Mouse (Mus musculus): ENCODE measurements around the gene 9230102O04Rik. TPM values are rescaled to one million over a fixed set of nuclear protein-coding genes. Genes with fewer than 3 reads are reported as not detected.

9230102O04Rik gene
- polyA plus RNA-seq, 1 experiment from 2014 or later, result 6.3 TPM

DNA sequence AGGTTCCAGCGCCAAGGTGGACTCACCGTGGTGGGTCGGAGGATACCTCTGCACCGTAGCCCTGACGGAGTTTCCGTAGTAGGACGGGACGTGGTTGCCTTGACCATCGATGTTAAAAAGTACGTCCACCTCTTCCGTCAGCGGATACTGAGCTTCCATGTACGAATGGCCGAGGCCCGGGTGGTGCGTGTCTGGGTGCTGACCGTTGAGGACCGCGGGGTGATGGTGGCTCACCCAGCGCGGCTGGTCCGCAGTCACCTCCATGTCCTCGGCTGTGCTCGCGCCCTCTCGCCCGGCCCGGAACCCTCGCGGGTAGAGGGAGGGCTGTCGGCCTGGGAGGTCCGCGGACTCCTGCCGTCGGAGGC, 12.0 kb downstream of the 9230102O04Rik start:
- H3K4me1 ChIP-seq (ENCODE audit: control insufficient read depth, insufficient read depth, low read length), result peaks cover 8% of the 10 kb centered on the region; the same call in 1 of the 2 replicates
- peak overlapping the region; percentile 72 for H3K9ac ChIP-seq (replicated peaks; ENCODE audit: low read length)
- ATAC-seq (ENCODE audit: low FRiP score, low TSS enrichment), result no peak
- 1% methylated on average over 35 of the region's 35 CpGs for WGBS
- peaks cover 81% of the 10 kb centered on the region for H3K27me3 ChIP-seq (ENCODE audit: control insufficient read depth, insufficient read depth, low read length)
- H3K4me3 ChIP-seq (replicated peaks; ENCODE audit: low read depth, low read length), result peak overlapping the region; percentile 45
- H3K36me3 ChIP-seq (ENCODE audit: control insufficient read depth, insufficient read depth, low read length), result 0 out of 2 replicates have a peak, but pooled peaks cover 9% of the 10 kb centered on the region
- peak overlapping the region; percentile 87 for H3K27ac ChIP-seq (replicated peaks; ENCODE audit: low read depth, low read length)
- DNase-seq, result peak; percentile 35
- no peaks in the 10 kb centered on the region for H3K9me3 ChIP-seq (ENCODE audit: control insufficient read depth, low read length)
- peak overlapping the region; percentile 65 for H3K4me2 ChIP-seq (ENCODE audit: low read length)

DNA sequence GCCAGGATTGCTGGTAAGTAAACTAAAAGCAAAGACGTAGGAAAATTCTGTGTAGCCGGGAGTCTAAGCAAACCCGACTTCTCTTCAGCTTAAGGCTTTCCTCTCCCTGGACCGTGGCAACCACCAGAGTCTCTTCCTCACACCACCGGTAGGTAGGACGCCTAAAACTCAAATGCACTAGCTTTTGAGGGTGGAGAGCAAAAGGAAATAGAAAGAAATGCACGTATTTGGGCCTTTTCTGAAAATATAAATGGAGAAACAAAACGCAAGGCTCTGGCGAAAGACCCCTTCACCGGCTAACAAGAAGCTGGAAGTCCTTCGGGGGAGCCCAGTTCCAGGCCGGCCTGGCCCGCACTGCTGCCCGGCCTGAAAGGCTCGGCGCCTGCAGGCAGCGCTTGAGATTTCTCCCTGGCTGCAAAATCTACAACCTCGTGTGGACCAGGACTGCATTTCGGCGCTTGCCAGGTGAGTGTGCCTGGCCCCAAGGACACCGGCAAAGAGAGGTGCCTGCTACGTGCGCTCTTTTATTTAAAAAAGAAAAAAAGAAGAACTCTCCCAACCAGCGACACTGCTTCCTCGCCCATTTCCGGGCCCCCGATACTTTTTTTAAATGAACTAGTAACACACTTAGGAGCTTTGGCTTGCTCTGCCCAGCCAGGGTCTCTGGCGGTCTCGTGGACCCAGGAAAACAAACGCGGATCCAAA, 12.6 kb downstream of the 9230102O04Rik start:
- ATAC-seq (ENCODE audit: low FRiP score, low TSS enrichment) (no peak), DNase-seq (peak; percentile 47)
- Histone ChIP-seq H3K4me2 (ENCODE audit: low read length) (peak overlapping the region; percentile 65), H3K4me3 (replicated peaks; ENCODE audit: low read depth, low read length) (peak overlapping the region; percentile 45), H3K9ac (replicated peaks; ENCODE audit: low read length) (peak overlapping the region; percentile 72), H3K36me3 (ENCODE audit: control insufficient read depth, insufficient read depth, low read length) (0 out of 2 replicates have a peak, but pooled peaks cover 9% of the 10 kb centered on the region), H3K27ac (replicated peaks; ENCODE audit: low read depth, low read length) (peak overlapping the region; percentile 87), H3K27me3 (ENCODE audit: control insufficient read depth, insufficient read depth, low read length) (peaks cover 81% of the 10 kb centered on the region), H3K9me3 (ENCODE audit: control insufficient read depth, low read length) (no peaks in the 10 kb centered on the region), H3K4me1 (ENCODE audit: control insufficient read depth, insufficient read depth, low read length) (peaks cover 8% of the 10 kb centered on the region; the same call in 1 of the 2 replicates)
- under 1% methylated on average over 31 of the region's 31 CpGs for WGBS

DNA sequence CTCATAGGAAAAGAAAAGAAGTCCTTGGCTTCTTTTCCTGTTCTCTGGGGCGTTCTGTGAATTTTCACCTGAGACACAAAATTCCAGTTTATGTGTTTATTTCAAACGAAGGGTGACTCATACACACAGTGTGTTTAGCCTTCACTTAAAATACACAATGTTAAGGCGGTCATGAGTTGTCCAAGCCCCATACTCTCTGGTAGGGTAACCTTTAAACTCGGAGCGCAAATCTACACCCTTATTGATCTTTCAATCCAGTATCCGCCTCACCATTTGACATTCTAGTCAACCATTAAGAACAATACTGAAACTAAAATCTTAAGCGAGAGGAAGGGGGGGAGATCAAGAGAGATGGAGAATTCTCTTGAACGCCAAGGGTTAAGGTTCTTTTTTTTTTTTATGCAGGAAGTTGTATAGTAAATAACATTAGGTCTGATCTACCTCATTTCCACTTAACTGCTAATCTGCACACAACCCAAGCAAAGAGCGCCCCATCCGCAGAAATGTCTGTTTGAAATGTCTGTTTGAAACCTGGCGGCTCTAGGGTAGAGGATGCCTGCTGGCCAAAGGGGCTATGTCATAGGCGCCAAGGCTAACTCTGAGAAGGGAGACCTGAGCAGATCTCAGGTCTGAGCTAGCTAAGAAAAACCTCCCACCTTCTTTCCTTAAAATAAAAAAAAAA, 13.5 kb downstream of the 9230102O04Rik start:
- H3K27ac ChIP-seq (replicated peaks; ENCODE audit: low read depth, low read length), result peak overlapping the region; percentile 87
- 5% methylated on average over 12 of the region's 12 CpGs for WGBS
- H3K36me3 ChIP-seq (ENCODE audit: control insufficient read depth, insufficient read depth, low read length), result 0 out of 2 replicates have a peak, but pooled peaks cover 9% of the 10 kb centered on the region
- H3K4me2 ChIP-seq (ENCODE audit: low read length), result peak overlapping the region; percentile 65
- ATAC-seq (ENCODE audit: low FRiP score, low TSS enrichment), result no peak
- peaks cover 83% of the 10 kb centered on the region for H3K27me3 ChIP-seq (ENCODE audit: control insufficient read depth, insufficient read depth, low read length)
- H3K4me3 ChIP-seq (replicated peaks; ENCODE audit: low read depth, low read length), result peak overlapping the region; percentile 45
- peak; percentile 39 for DNase-seq
- H3K4me1 ChIP-seq (ENCODE audit: control insufficient read depth, insufficient read depth, low read length), result peaks cover 1% of the 10 kb centered on the region; the same call in 1 of the 2 replicates
- H3K9ac ChIP-seq (replicated peaks; ENCODE audit: low read length), result peak overlapping the region; percentile 72
- no peaks in the 10 kb centered on the region for H3K9me3 ChIP-seq (ENCODE audit: control insufficient read depth, low read length)

DNA sequence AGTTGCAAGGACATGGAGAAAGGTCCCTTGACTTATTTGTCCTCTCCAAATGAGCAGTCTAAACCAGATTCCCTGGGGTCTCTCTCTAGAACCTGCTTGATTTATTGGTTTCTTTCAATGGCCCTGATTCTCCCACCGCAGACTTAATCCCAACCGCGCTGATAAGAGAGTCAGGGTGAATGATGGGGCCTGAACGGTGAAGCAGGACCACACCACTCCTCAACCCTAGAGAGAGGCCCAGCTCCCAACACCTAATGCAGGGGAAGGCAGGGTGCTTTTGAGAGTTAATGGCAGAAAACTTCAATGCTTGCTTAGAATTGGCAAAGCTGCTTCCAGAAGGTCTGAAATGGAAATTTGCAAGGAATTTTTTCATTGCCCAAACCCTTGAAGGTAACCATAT, 14.1 kb downstream of the 9230102O04Rik start:
- Histone ChIP-seq H3K4me1 (ENCODE audit: control insufficient read depth, insufficient read depth, low read length) (no peaks in the 10 kb centered on the region), H3K27me3 (ENCODE audit: control insufficient read depth, insufficient read depth, low read length) (peaks cover 79% of the 10 kb centered on the region), H3K4me2 (ENCODE audit: low read length) (peak overlapping the region; percentile 65), H3K36me3 (ENCODE audit: control insufficient read depth, insufficient read depth, low read length) (0 out of 2 replicates have a peak, but pooled peaks cover 9% of the 10 kb centered on the region), H3K4me3 (replicated peaks; ENCODE audit: low read depth, low read length) (peak overlapping the region; percentile 45), H3K27ac (replicated peaks; ENCODE audit: low read depth, low read length) (peak overlapping the region; percentile 87), H3K9me3 (ENCODE audit: control insufficient read depth, low read length) (no peaks in the 10 kb centered on the region), H3K9ac (replicated peaks; ENCODE audit: low read length) (peak overlapping the region; percentile 72)
- peak; percentile 45 for DNase-seq
- 1% methylated on average over 4 of the region's 4 CpGs for WGBS
- ATAC-seq (ENCODE audit: low FRiP score, low TSS enrichment), result no peak

DNA sequence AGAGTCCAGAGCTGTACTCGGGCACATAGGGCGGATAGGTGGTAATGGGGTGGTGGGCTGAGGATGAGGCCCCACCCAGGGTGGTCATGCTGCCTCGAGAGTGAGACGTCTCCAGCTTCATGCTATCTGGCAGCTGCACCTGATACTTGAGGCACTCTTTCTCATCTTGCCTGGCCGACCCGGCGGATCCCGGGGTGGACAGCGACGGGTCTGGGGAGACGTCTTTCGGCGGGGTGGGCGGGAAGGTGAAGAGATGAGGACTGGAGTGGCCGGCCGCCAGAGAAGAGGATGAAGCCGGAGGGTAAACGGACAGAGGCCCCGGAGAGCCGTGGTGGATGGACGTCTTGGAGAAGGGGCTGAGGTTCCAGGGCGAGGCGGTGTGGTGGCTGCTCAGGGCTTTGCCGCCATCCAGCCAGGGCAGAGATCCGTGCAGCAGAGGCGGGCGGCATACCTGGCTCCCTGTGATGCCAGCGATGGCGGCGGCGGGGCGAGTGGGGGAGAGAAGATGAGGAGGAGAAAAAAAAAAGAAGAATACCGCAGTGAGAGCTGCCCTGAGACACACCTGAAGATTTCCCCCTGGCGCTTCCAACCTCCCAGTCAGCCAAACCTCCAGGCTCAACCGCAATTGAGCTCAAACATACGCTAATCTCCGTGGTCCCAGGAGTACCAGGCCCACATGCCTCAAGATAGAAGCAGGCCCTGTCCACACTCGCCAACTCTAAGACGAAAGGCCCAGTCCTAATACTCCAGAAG, 14.7 kb downstream of the 9230102O04Rik start:
- Histone ChIP-seq H3K9ac (replicated peaks; ENCODE audit: low read length) (peak overlapping the region; percentile 72), H3K9me3 (ENCODE audit: control insufficient read depth, low read length) (no peaks in the 10 kb centered on the region), H3K4me1 (ENCODE audit: control insufficient read depth, insufficient read depth, low read length) (no peaks in the 10 kb centered on the region), H3K4me3 (replicated peaks; ENCODE audit: low read depth, low read length) (peak overlapping the region; percentile 45), H3K27ac (replicated peaks; ENCODE audit: low read depth, low read length) (peak overlapping the region; percentile 87), H3K4me2 (ENCODE audit: low read length) (peak overlapping the region; percentile 65), H3K27me3 (ENCODE audit: control insufficient read depth, insufficient read depth, low read length) (peaks cover 74% of the 10 kb centered on the region), H3K36me3 (ENCODE audit: control insufficient read depth, insufficient read depth, low read length) (0 out of 2 replicates have a peak, but pooled peaks cover 9% of the 10 kb centered on the region)
- WGBS, result 2% methylated on average over 39 of the region's 39 CpGs
- ATAC-seq (ENCODE audit: low FRiP score, low TSS enrichment), result no peak
- peak; percentile 22 for DNase-seq

DNA sequence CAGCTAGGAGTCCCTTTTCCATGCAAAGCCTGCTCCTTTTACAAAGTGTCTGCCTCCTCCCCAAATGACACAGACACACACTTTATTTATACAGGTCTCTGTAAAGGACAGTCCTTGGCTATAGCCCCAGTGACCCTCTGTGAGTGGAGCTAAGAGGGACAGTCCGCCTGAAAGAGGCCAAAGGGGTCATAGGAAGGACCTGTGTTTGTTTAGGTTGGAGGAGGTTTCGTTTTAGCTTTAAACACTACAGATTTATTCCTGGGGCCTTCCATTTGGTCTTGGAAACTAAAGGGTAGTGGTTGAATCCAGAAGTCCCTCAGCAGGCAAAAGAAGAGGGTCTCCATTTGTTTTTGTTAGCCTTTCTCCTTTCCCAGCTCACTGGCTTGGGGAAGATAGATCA, 15.6 kb downstream of the 9230102O04Rik start:
- H3K4me1 ChIP-seq (ENCODE audit: control insufficient read depth, insufficient read depth, low read length), result no peaks in the 10 kb centered on the region
- DNase-seq (no peak), ATAC-seq (ENCODE audit: low FRiP score, low TSS enrichment) (no peak)
- WGBS, result 9% methylated on average over 2 of the region's 2 CpGs
- H3K27me3 ChIP-seq (ENCODE audit: control insufficient read depth, insufficient read depth, low read length), result peaks cover 67% of the 10 kb centered on the region
- H3K4me2 ChIP-seq (ENCODE audit: low read length), result peak overlapping the region; percentile 65
- peak overlapping the region; percentile 87 for H3K27ac ChIP-seq (replicated peaks; ENCODE audit: low read depth, low read length)
- no peaks in the 10 kb centered on the region for H3K9me3 ChIP-seq (ENCODE audit: control insufficient read depth, low read length)
- peak overlapping the region; percentile 45 for H3K4me3 ChIP-seq (replicated peaks; ENCODE audit: low read depth, low read length)
- 0 out of 2 replicates have a peak, but pooled peaks cover 9% of the 10 kb centered on the region for H3K36me3 ChIP-seq (ENCODE audit: control insufficient read depth, insufficient read depth, low read length)
- peak overlapping the region; percentile 72 for H3K9ac ChIP-seq (replicated peaks; ENCODE audit: low read length)

DNA sequence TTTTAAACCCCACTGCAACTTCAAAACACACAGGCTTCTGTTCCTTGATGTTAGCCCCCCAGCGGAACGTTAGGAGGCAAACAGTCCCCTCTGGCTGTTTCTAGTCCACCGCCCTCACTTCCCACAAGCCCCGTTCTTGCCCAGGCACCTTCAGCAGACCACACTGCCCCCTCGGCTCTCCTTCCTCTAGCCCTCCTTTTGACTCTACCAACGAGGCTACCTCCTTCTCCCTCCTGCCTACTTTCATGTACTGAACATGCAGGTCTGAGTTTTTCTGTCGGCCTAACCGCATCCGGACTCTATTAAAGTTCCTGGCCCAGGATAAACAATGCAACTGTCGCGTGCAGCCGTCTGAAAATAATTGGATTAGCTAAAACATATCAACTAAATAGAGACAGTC, 16.7 kb downstream of the 9230102O04Rik start:
- H3K36me3 ChIP-seq (ENCODE audit: control insufficient read depth, insufficient read depth, low read length), result 0 out of 2 replicates have a peak, but pooled peaks cover 9% of the 10 kb centered on the region
- no peak for ATAC-seq (ENCODE audit: low FRiP score, low TSS enrichment)
- no peaks in the 10 kb centered on the region for H3K9me3 ChIP-seq (ENCODE audit: control insufficient read depth, low read length)
- 2% methylated on average over 12 of the region's 12 CpGs for WGBS
- H3K27ac ChIP-seq (replicated peaks; ENCODE audit: low read depth, low read length), result peak overlapping the region; percentile 87
- peak overlapping the region; percentile 65 for H3K4me2 ChIP-seq (ENCODE audit: low read length)
- DNase-seq, result peak; percentile 35
- peak overlapping the region; percentile 45 for H3K4me3 ChIP-seq (replicated peaks; ENCODE audit: low read depth, low read length)
- no peaks in the 10 kb centered on the region for H3K4me1 ChIP-seq (ENCODE audit: control insufficient read depth, insufficient read depth, low read length)
- peak overlapping the region; percentile 72 for H3K9ac ChIP-seq (replicated peaks; ENCODE audit: low read length)
- H3K27me3 ChIP-seq (ENCODE audit: control insufficient read depth, insufficient read depth, low read length), result peaks cover 61% of the 10 kb centered on the region

DNA sequence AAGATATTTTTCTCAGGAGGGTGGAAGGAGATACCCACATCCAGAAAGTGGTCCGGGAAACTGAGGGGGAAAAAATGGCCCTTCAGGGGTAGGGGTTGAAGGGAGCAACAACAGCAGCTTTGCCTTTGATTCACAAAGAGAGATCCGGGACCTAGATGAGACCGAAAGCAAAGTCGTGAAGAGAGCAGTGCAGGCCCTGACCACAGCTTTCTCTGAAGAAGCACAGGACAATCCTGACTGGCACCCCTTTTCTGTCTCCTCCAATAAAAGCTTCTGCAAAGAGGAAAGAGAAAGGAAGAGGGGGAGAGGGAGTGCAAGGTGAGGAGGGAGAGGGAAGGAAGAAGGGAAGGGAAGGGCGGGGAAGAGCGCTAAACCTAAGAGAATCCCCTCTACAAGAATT, 17.5 kb downstream of the 9230102O04Rik start:
- no peak for ATAC-seq (ENCODE audit: low FRiP score, low TSS enrichment)
- peak overlapping the region; percentile 87 for H3K27ac ChIP-seq (replicated peaks; ENCODE audit: low read depth, low read length)
- H3K9ac ChIP-seq (replicated peaks; ENCODE audit: low read length), result peak overlapping the region; percentile 72
- no peaks in the 10 kb centered on the region for H3K9me3 ChIP-seq (ENCODE audit: control insufficient read depth, low read length)
- H3K4me2 ChIP-seq (ENCODE audit: low read length), result peak overlapping the region; percentile 65
- no peak for DNase-seq
- H3K4me1 ChIP-seq (ENCODE audit: control insufficient read depth, insufficient read depth, low read length), result no peaks in the 10 kb centered on the region
- 11% methylated on average over 6 of the region's 6 CpGs for WGBS
- peak overlapping the region; percentile 45 for H3K4me3 ChIP-seq (replicated peaks; ENCODE audit: low read depth, low read length)
- H3K27me3 ChIP-seq (ENCODE audit: control insufficient read depth, insufficient read depth, low read length), result peaks cover 56% of the 10 kb centered on the region
- H3K36me3 ChIP-seq (ENCODE audit: control insufficient read depth, insufficient read depth, low read length), result 0 out of 2 replicates have a peak, but pooled peaks cover 9% of the 10 kb centered on the region

Measured in midbrain, embryonic 14.5 days (tissue).